Mouse (Mus musculus) macrophage (primary cell): ENCODE measurements around the gene Nek9. TPM values are rescaled to one million over a fixed set of nuclear protein-coding genes. Genes with fewer than 3 reads are reported as not detected.
A peak's percentile ranks its signal among the peaks of the same experiment; 100 is the strongest.

Source experiments
- H3K27ac ChIP-seq: fragments of 350-480 bp; formaldehyde crosslinking; 2 replicates; pipeline ENCODE4 v1.9.0; 2021
- H3K36me3 ChIP-seq: fragments of 350-480 bp; formaldehyde crosslinking; 2 replicates; pipeline ENCODE4 v1.9.0; 2021; ENCODE audit errors: inconsistent target
- H3K4me3 ChIP-seq: fragments of 350-480 bp; formaldehyde crosslinking; 2 replicates; pipeline ENCODE4 v1.9.0; 2021; ENCODE audit errors: inconsistent target
- H3K79me2 ChIP-seq: fragments of 350-480 bp; formaldehyde crosslinking; 2 replicates; pipeline ENCODE4 v1.9.0; 2021; ENCODE audit errors: inconsistent target
- WGBS: methylation state at CpG from one replicate; pipeline ENCODE4 v1.1.7; 2026; ENCODE audit warnings: inconsistent platforms; ENCODE audit not compliant: missing documents; 5-methylcytosine and 5-hydroxymethylcytosine counted together
- polyA plus RNA-seq: library from polyadenylated mRNA; stranded (reverse); fragments of 250-400 nt; gene quantifications from 3 replicates; pipeline ENCODE4 v1.2.4, GENCODE M21; 2018; ENCODE audit warnings: inconsistent platforms
- total RNA-seq, 78 experiments: library from RNA; depleted of rRNA; stranded (reverse); fragments of 250-400 nt; gene quantifications; 1 replicate in 9 of 78; 2 replicates in 24 of 78; 3 replicates in 43 of 78; 4 replicates in 2 of 78; pipeline ENCODE4 v1.2.4; 2018; ENCODE audit warnings: inconsistent platforms in 56 of 78

The Nek9 gene
- 100 to 1,000 TPM in 7 of 26 experiments, 10 to 100 TPM in 19; 60.5 to 127 (median 89.8) TPM for total RNA-seq (2018; cell fraction: chromatin; rRNA removed)
- total RNA-seq (2018; cell fraction: cytosol; rRNA removed) = 10 to 100 TPM; 44.3 to 72.9 (median 60.3) TPM
- 10 to 100 TPM; 50.0 to 95.0 (median 69.6) TPM for total RNA-seq (2018; cell fraction: nucleus; rRNA removed)
- polyA plus RNA-seq = 40.7 to 65.1 TPM (median 55.7 TPM) in 3 replicates

DNA sequence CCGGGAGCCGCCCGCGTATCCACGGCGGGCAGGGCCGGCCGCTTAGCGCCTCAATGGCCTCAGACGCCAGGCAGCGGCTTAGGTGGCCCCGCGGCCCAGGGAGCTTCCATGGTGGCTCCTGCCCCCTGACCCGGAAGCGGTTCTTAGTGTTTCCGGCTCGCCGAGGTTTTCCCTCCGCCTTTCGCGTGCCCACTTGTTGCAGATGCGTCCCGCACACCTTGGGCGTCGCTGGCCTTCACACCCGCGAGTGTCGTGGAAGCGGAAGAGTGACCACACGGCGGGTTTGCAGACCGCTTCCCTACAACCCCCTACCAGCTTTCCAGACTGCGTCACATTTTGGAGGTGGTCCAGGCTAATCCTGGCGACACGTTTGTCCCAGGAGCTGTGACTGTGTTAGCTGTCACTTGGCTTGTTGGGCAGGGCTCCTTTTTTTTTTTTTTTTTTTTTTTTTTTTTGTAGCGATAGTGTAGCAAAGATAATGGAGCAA, at the start of gene Nek9:
Nek9 (minus strand) TSS at position 120 of the 487 bp plus-strand sequence.
- Histone ChIP-seq H3K27ac (peak within 1 kb of the TSS; percentile 83), H3K79me2 (peaks cover 59% of the 10 kb centered on the region), H3K36me3 (peaks cover 25% of the 10 kb centered on the region), H3K4me3 (peak within 1 kb of the TSS; percentile 57)
- 0% methylated on average over 33 of the region's 36 CpGs for WGBS

DNA sequence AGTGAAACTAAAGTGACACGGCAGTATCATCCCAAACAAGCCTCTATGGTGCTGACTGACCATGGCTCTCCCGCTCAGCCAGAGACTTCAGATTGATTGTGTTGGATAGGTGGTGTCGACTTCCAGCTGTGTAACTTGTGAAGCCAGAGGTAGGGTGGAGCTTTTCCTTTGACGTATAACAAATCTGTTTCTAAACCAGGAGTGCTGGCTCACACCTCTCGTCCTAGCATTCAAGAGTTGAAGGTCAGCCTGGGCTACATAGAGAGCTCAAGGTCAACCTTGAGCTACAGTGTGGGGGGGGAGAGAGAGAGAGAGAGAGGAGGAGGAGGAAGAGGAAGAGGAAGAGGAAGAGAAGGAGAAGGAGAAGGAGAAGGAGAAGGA, 46.8 kb upstream of the Nek9 start:
- WGBS = 54% methylated on average over 5 of the region's 5 CpGs
- H3K79me2 ChIP-seq = no peaks in the 10 kb centered on the region
- H3K4me3 ChIP-seq = no peak overlapping the region
- H3K36me3 ChIP-seq = no peaks in the 10 kb centered on the region
- H3K27ac ChIP-seq = peak overlapping the region; percentile 94

DNA sequence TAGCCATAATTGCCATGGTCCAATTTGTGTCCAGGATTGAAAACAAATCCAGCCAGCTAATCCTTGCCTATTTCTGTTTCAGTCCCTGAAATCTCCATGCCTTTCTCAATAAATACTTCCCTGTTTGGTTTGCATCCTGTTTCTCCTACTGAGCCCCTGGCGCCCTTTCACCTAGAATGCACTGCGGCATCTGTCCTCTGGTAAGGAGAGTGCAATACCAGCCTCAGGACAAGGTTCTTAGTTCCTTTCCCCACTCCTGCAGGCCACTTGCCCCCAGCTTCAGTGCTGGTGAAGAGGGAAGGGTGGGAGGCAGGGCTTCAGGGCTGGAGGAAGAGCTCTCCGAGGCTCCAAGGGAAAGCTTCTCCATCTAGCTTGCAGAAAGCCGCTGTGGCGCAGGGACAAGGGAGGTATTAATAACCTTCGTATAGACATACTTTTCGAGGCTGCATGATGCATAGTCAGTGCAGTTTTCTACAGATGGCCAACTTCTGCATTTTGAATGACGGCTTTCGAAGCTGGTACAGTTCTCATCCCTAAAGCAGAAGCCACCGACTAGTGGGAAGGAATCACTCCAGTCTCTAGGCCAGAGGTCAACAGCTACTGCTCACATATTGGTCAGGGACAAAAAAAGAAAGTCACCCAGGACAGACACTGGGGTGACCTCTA, 46.3 kb upstream of the Nek9 start:
- no peaks in the 10 kb centered on the region for H3K79me2 ChIP-seq
- WGBS = 1% methylated on average over 10 of the region's 10 CpGs
- H3K27ac ChIP-seq = peak overlapping the region; percentile 94
- no peaks in the 10 kb centered on the region for H3K36me3 ChIP-seq
- no peak overlapping the region for H3K4me3 ChIP-seq

DNA sequence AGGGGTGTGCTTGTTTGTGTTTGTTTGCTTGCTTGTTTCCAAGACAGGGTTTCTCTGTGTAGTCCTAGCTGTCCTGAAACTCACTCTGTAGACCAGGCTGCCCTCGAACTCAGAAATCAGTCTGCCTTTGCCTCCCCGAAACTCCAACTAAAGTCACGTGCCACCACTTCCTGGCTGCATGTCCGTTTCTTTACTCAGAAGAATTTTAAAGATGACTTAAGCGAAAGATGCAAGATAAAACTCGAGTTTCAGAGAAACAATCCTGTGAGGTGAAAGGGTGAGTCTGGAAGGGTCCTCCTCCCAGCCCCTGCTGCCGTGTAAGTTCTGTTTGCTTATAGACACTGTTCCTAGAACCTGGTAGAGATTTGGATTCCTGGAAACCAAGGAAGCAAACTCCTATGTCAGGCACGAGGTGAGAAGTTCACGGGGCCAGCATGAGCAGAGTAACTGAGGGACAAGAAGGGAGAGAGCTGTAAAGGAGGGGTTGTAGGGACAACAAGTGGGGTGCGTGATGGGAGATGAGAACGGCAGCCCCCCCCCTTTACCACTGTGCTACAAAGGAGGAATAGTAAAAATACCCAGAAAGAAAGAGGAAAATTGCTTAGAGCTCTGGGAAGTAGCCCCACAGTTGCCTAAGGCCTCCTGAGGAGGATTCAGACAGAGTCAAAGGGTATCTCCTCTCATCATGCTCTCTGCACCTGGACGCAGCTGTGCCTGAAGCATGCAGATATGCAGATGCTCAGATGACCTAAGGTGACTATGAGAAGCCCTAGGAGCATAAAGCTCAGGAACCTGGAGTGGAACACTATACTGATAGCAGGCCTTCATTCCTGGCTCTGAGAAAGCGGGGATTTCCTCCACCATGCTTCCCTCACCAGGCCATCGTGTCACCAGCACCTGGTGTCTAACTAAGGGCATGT, 43.9 kb upstream of the Nek9 start:
- Histone ChIP-seq H3K4me3 (no peak overlapping the region), H3K36me3 (no peaks in the 10 kb centered on the region), H3K79me2 (no peaks in the 10 kb centered on the region), H3K27ac (peak overlapping the region; percentile 94)
- WGBS = 54% methylated on average over 14 of the region's 14 CpGs

DNA sequence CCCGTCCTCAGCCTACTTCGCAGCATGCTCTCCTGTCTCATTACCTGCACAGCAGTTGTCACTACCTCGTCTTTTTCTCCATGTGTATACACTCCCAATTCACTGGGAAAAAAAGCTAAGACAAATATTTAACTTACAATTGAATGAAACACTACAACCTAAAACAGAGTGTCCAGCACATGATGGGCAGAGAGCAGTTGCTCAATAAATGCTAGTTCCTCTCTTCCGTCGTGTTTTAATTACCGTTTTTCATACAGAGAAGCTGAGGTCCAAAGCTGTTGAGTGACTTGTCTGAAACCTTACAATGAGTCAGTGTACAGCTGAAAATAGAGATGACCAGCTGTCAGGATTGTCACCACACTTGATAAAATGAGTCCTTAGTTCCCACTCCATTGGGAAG, 42.4 kb upstream of the Nek9 start:
- peak overlapping the region; percentile 94 for H3K27ac ChIP-seq
- WGBS = 32% methylated on average over 5 of the region's 6 CpGs

DNA sequence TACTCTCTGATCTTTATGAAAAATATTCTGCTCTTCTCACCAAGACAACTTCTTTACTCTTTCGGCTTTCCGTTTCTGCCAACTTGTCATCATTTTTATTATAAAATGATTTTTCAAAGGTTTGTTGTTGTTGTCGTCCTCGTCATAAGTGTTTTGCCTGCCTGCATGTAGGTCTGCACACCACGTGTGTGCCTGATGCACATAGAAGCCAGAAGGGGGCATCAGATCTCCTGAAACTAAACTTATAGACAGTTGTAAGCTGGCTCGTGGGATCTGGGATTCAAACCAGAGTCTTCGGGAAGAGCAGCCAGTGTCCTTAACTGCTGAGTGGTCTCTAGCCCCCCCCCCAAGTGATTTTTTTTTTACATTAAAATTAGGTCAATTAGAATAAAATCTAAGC, 41.8 kb upstream of the Nek9 start:
- no peaks in the 10 kb centered on the region; the same call in 1 of the 2 replicates for H3K79me2 ChIP-seq
- H3K27ac ChIP-seq = peak overlapping the region; percentile 94
- H3K36me3 ChIP-seq = no peaks in the 10 kb centered on the region
- 89% methylated on average over 7 of the region's 7 CpGs for WGBS
- H3K4me3 ChIP-seq = no peak overlapping the region

More for the DNA sequence above, 42.4 kb upstream of the Nek9 start:
- Histone ChIP-seq H3K79me2 (no peaks in the 10 kb centered on the region), H3K4me3 (no peak overlapping the region), H3K36me3 (no peaks in the 10 kb centered on the region)

DNA sequence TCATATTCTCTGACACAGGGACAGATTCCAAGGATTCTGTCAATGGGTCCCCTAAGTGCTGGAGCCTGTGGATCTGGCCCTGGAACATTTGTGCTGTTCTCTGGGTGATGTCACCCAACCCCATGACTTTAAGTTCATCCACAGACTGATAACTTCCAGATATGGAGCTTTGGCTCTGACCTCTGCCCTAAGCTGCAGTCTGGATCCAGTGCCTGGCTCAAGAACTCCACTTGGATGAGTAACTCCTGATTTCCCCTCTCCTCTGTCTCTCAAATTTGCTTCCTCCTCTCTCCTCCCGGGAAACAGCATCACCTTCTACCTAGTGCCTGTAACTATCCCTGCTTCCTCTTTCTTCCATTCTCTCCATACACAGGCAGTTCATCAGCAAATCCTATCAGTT, 41.1 kb upstream of the Nek9 start:
- H3K27ac ChIP-seq = peak overlapping the region; percentile 94
- no peaks in the 10 kb centered on the region; the same call in 1 of the 2 replicates for H3K79me2 ChIP-seq
- no peaks in the 10 kb centered on the region for H3K36me3 ChIP-seq
- H3K4me3 ChIP-seq = no peak overlapping the region
- 17% methylated on average over 1 of the region's 1 CpGs for WGBS

DNA sequence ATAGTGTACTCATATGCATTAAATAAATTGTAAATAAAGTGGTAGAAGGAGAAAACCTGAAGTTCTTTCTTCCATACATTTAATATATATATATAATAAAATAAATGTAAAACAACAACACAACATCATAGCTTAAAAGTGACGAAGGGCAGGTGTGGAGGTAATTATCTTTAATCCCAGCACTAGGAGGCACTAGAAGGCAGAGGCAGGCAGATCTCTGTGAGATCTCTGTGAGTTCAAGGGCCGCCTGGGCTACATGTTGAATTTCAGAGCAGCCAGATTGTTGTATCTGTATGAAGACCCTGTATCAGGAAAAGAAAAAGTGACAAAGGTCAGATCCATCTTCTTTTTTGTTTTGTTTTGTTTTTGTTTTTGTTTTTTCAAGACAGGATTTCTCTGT, 39.1 kb upstream of the Nek9 start:
- H3K27ac ChIP-seq = peak overlapping the region; percentile 94

DNA sequence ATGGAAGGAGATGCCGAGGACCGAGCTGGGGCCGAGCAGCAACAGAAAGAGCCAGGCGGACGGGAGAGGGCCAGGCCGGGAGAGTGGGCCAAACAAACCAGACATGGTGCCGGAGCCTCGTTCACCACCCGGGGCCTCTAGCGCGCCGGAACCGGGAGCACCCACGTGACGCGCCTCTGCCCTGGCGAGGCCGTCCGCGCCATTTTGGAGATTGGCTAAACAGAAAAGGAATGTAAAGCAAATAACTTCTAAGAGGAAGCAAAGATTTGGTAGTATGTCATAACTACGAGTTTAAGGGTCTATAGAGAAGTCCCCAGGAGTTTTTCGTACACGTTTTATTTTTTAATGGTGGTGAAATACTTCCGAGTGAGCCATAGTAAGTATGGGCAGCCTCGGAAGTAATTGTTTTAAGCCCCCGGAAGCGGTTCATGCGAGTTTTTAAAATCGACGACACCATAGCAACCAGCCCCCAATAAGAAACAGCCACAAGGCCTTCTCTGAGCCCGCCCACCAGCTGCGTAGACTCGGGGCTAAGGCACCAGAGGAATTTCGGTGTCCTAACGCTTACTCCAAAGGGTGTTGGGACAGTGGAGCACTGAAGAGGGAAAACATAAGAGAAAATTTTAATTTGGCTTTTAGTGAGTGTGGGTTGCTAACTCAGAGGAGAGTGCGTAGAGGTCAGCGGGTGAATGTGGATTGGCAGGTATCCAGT, 35.6 kb upstream of the Nek9 start, which contains the start of gene Tmed10:
Tmed10 (minus strand) TSS at position 287 of the 712 bp plus-strand sequence.
- WGBS = 1% methylated on average over 31 of the region's 37 CpGs
- H3K36me3 ChIP-seq = no peaks in the 10 kb centered on the region
- peak within 1 kb of the TSS; percentile 59 for H3K4me3 ChIP-seq
- peaks cover 43% of the 10 kb centered on the region for H3K79me2 ChIP-seq
- peak within 1 kb of the TSS; percentile 87 for H3K27ac ChIP-seq

More for the DNA sequence above, 39.1 kb upstream of the Nek9 start:
- 89% methylated on average over 1 of the region's 2 CpGs for WGBS
- Histone ChIP-seq H3K4me3 (no peak overlapping the region), H3K79me2 (peaks cover 7% of the 10 kb centered on the region), H3K36me3 (no peaks in the 10 kb centered on the region)

DNA sequence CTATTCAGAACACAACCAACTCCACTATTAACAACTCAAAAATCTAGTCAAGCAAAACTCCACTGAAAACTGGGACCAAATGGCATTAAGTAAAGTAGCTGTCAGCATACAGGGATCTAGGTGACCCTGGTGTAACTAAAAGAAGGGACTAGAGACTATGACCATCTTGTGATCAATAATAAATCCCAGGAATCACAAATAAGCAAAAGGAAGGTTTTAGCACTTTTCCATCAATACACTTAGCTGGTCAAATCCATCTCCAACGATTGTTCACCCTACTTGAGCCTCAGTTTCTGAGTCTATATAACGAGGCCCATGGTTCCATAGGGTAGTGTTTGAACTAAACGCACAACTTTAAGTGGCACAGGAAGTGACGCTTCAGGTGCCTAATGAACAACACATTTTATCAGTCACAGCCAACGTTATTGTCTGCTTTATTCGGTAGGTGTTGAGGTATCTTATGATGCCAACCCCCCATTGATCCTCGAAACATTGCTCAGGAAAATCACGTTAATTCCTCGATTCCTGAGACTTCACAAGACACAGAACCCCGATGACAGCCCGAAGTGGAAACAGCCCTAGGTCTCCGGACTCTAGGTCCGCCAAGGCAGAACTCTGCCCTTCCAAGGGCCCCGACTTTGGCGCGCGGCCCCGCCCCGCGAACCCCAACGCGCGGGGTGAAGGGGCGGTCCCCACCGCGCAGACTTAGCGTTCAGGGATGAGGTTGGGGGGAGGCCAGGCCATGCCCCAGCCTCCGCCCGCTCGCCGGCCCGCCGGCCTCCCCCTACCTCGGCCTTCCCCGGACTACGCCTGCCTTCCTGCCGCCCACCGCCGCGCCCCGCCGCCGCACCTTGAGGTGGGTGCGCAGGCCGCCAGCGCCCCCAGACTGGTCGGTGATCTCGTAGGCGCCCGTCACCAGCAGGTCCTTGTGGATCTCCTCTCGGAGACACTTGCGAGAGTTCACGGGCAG, 34.7 kb upstream of the Nek9 start:
- Histone ChIP-seq H3K4me3 (peak overlapping the region; percentile 59), H3K27ac (peak overlapping the region; percentile 87), H3K36me3 (no peaks in the 10 kb centered on the region), H3K79me2 (peaks cover 51% of the 10 kb centered on the region)
- under 1% methylated on average over 41 of the region's 53 CpGs for WGBS

DNA sequence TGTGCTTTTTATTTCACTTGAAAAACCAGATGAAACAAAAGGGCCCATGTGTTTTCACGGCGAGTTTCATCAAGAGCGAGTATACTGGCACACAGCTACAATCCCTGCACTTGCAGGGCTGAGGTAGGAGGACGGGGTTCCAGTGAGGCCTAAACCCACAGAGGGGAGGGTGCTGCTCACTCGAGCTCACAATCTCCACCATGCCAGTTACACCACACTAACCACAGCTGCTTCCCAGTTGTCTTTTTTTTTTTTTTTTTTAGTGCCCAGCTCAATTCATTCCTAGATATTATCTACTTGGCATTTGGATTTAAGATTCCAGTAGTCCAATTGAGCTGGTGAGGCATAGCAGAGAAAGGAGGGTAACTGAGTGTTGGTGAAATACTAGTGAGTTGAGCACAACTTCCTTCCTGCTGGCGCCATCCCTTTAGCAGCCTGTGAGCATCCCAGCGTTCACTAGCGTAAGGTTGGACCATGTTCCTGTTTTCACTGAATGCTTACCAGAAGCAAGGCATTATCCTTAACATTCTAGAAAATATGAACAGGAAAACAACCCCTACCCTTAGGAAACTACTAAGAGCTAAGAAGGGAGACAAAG, 33.0 kb upstream of the Nek9 start:
- WGBS = 10% methylated on average over 8 of the region's 8 CpGs
- H3K4me3 ChIP-seq = no peak overlapping the region

DNA sequence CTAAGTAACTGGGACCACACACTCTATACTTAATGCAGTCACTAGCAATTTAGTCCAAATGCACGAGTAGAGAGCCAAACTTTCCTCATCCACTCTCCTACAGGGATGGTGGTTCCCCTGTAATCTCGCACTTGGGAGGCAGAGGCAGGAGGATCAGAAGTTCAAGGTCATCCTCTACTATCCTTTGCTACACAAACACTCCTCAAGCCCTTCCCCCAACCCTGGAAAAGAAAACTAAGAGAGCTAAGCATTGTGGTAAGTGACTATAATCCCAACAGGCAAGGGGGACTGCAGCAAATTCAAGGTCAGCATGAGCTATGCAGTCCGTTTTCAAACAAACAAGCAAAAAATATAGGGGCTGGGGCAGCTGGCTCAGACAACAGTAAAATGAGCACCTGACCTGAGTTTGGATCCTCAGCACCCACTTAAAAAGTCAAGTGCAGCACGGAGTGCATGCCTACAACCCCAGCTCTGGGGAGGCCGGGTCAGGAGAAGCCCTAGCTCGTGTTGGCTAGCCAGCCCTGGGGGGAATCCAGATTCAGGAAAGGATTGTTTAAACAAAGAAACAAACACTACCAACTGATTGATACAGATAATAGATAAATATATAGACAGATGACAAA, 29.4 kb upstream of the Nek9 start:
- WGBS = 77% methylated on average over 6 of the region's 6 CpGs
- Histone ChIP-seq H3K79me2 (peaks cover 100% of the 10 kb centered on the region), H3K4me3 (no peak overlapping the region), H3K27ac (0 out of 2 replicates have a peak overlapping the region, but pooled peaks have one; percentile 12), H3K36me3 (no peaks in the 10 kb centered on the region)

More for the DNA sequence above, 33.0 kb upstream of the Nek9 start:
- Histone ChIP-seq H3K79me2 (peaks cover 68% of the 10 kb centered on the region), H3K27ac (peak overlapping the region; percentile 80), H3K36me3 (no peaks in the 10 kb centered on the region)
